Mouse (Mus musculus) layer of hippocampus, adult 11-12 months (tissue): ENCODE measurements around the gene Ppp2r5b.

Experiments used
- DNase-seq: peaks from one replicate; pipeline ENCODE4 v3.0.0; 2022; ENCODE audit warnings: low spot score

Gene Ppp2r5b

GRCm38 (mm10) chr19:6268670-6269132, 33.0 kb upstream of the Ppp2r5b start:
- DNase-seq: no peak

GRCm38 (mm10) chr19:6268170-6268528, 32.5 kb upstream of the Ppp2r5b start:
- peak; percentile 91 for DNase-seq

- DNase-seq: no peak
These were observed 31.9 kb upstream of the Ppp2r5b start for GRCm38 (mm10) chr19:6267306-6268169.

- no peak for DNase-seq
These were observed 30.1 kb upstream of the Ppp2r5b start for GRCm38 (mm10) chr19:6265727-6266182.

- DNase-seq: no peak
These were observed 29.3 kb upstream of the Ppp2r5b start for GRCm38 (mm10) chr19:6264945-6265344.

- no peak for DNase-seq
These were observed 28.5 kb upstream of the Ppp2r5b start for GRCm38 (mm10) chr19:6264200-6264599.

- no peak for DNase-seq
These were observed 27.3 kb upstream of the Ppp2r5b start for GRCm38 (mm10) chr19:6262839-6263433.

- DNase-seq: peak; percentile 75
These were observed 26.6 kb upstream of the Ppp2r5b start for GRCm38 (mm10) chr19:6262222-6262621.

- no peak for DNase-seq
These were observed 25.7 kb upstream of the Ppp2r5b start for GRCm38 (mm10) chr19:6261379-6261778.

GRCm38 (mm10) chr19:6260946-6261345, 25.3 kb upstream of the Ppp2r5b start:
- no peak for DNase-seq

GRCm38 (mm10) chr19:6260428-6260827, 24.8 kb upstream of the Ppp2r5b start:
- no peak for DNase-seq

GRCm38 (mm10) chr19:6253021-6253420, 17.3 kb upstream of the Ppp2r5b start:
- no peak for DNase-seq

- DNase-seq: no peak
These were observed 12.0 kb upstream of the Ppp2r5b start for GRCm38 (mm10) chr19:6247526-6248300.

- no peak for DNase-seq
These were observed 10.1 kb upstream of the Ppp2r5b start for GRCm38 (mm10) chr19:6245806-6246205.

GRCm38 (mm10) chr19:6243226-6243625, 7.6 kb upstream of the Ppp2r5b start:
- no peak for DNase-seq

GRCm38 (mm10) chr19:6242281-6242680, 6.6 kb upstream of the Ppp2r5b start:
- DNase-seq: peak; percentile 46

- DNase-seq: peak; percentile 98
These were observed 5.8 kb upstream of the Ppp2r5b start, which contains the start of gene Atg2a for GRCm38 (mm10) chr19:6241274-6242107. TSS of gene Atg2a (plus strand) at chr19:6241668.

- DNase-seq: no peak
These were observed 5.1 kb upstream of the Ppp2r5b start for GRCm38 (mm10) chr19:6240725-6241124.

GRCm38 (mm10) chr19:6240136-6240535, 4.5 kb upstream of the Ppp2r5b start:
- no peak for DNase-seq

GRCm38 (mm10) chr19:6238740-6239139, 3.1 kb upstream of the Ppp2r5b start:
- no peak for DNase-seq

GRCm38 (mm10) chr19:6236842-6237241, 1.2 kb upstream of the Ppp2r5b start:
- no peak for DNase-seq

GRCm38 (mm10) chr19:6236053-6236441, 375 bp upstream of the Ppp2r5b start:
- peak; percentile 94 for DNase-seq
